Mouse (Mus musculus) monocyte, adult 59 days (primary cell): Measurements from ENCODE around the gene Olfr1157. TPM values are rescaled to one million over a fixed set of nuclear protein-coding genes. Genes with fewer than 3 reads are reported as not detected.

Experiments
- total RNA-seq, 2 experiments: library from RNA; stranded (reverse); gene quantifications; one replicate each; pipeline ENCODE4 v1.2.4; 2023

The Olfr1157 gene
- total RNA-seq, result not detected

DNA sequence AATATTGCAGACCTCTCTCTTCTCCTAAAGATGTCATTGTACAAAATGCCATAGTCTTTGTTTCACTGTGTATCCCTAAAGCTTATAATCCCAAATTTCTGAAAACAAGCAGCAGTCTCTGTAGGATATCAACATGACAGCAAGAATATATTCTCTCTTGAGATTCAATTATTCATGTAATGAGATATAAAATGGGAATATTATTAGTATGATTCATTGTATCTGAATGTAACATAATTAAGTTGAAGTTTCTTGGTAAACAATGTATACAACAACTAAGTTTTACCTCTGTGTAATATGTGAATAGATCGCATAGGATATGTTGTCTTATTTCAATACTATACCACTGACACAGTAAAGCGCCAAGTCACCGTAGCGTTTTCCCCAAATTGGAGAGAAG, at the start of gene Olfr1157:
Gene Olfr1157, minus strand, starts transcription at position 101 of the 400 bp plus-strand sequence.

DNA sequence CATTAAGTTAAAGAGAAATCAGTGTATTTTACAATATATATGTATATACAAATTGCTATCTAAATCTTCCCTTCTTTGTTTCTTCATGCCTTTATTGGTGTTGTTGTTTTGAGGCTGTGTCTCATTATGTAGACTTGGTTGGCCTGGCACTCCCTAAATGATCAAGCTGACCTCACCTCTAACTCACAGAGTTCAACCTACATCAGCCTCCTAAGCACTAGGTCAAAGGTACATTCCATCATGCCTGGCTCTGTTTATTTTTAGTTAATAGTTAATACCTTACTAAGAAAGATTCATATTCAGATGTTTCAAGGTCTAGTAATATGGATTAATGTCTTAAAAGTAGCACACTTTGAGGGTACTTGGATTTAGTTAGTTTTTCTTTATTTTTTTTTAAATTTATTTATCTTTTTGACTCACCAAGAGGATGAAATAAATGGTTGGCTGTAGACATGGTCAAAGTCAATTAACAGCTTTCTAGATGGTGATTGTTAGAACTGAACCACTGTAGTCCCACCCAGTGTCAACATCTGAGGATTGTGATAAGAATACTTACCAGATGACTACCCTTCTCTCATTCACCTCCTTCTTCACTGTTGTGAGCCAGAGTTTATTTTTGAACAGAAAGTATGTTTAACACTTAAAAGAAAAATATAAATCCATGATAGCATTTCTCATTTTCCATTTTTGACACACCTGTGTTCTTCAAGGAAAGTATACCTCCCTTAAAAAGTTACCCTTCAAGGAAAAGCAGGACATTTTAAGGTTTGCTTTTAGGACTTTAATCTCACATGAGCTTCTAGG, 39.6 kb upstream of the Olfr1157 start, which contains the start of gene Olfr1160:
Gene Olfr1160, minus strand, starts transcription at position 754 of the 804 bp plus-strand sequence.

DNA sequence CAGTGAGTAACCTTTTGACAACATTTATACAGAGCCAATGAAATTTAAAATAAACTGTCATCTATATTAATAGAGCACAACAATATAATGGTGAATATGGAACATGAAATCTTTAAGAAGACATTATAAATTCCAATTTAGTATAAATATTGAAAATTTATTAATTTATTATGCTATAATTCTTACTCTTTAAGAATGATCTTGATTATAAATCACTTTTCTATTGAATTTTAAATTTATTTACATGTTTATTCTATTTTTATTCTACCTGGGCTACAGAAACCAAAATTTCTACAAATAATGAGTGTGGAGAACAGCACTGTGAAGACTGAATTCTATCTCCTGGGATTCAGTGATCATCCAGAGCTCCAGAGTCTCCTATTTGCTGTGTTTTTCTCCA, 21.7 kb upstream of the Olfr1157 start, which contains the start of gene Olfr1158:
Gene Olfr1158, plus strand, starts transcription at position 301 of the 400 bp plus-strand sequence.

DNA sequence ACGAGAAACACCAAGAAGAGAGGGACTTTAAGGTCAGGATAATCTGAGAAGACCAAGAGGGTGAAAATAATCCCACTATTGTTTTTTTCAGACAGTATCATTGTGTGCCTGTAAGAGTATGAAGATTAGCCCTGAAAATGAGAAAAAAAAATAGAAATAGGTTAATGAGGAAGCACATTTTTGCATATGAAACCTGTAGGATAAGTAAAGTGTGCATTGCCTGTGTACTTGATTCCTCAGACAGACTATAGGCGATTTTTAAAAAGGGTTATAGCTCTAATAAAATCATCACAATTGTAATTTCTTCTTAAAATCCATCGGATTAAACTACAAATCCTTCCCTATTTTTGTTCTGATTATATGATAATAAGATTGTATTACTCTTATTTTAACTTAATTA, 6.5 kb upstream of the Olfr1157 start, which contains the start of gene Olfr74:
Gene Olfr74, minus strand, starts transcription at position 101 of the 400 bp plus-strand sequence.

DNA sequence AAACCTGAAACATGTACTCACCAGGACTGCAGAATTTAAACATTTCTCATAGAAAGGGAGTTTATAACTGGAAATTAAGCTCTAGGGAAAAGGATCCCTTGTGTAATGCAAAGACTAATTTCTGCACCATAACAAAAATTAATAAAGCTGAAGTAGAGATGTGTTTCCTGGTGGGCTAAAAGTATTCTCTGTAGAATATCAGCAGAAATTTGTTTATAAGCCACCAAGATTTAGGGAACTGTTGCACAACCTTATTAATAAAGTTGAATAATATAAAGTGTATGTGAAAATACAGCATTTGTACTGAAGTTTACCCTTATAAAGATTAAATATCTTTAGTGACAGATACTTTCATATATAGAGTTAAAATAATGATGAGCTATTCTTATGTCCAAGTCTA, 15.1 kb downstream of the Olfr1157 start, which contains the start of gene Olfr1156:
Gene Olfr1156, minus strand, starts transcription at position 101 of the 400 bp plus-strand sequence.

DNA sequence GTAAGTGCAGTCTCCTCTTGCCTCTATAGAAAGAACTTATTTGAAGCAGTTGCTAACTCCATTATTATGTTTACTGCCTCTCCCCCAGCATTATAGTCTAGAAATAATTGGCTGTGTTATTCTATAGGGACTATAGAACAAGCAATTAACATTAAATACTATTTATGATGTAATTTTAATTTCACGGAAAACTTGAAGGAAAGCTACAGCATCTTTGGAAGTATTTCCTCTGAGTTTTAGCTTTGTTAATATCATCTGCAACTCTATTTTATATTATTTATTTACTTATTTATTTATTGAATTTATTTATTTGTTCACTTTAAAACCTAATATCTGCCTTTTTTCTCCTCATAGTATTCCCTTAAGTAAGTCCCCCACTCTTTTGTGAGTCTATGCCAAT, 23.1 kb downstream of the Olfr1157 start, which contains the start of gene Olfr1155:
Gene Olfr1155, minus strand, starts transcription at position 101 of the 400 bp plus-strand sequence.

Other genes starting within 250 kb of the Olfr1157 start
- gene Olfr1138, start 228.3 kb downstream of the Olfr1157 start, total RNA-seq, result not detected
- gene Olfr1140, start 224.5 kb downstream of the Olfr1157 start, total RNA-seq, result not detected
- not detected for gene Olfr1141, start 214.3 kb downstream of the Olfr1157 start, total RNA-seq
- gene Olfr152, start 188.8 kb downstream of the Olfr1157 start, total RNA-seq, result not detected
- not detected for gene Olfr1143, start 167.7 kb downstream of the Olfr1157 start, total RNA-seq
- not detected for gene Olfr1145, start 158.5 kb downstream of the Olfr1157 start, total RNA-seq
- not detected for gene Olfr1148, start 137.8 kb downstream of the Olfr1157 start, total RNA-seq
- gene Olfr1150-ps1, start 124.3 kb downstream of the Olfr1157 start, total RNA-seq, result not detected
- not detected for gene Olfr1151, start 112.4 kb downstream of the Olfr1157 start, total RNA-seq
- not detected for gene Olfr1152, start 101.8 kb downstream of the Olfr1157 start, total RNA-seq
- not detected for gene Olfr1153, start 73.3 kb downstream of the Olfr1157 start, total RNA-seq
- not detected for gene Olfr1154, start 63.1 kb downstream of the Olfr1157 start, total RNA-seq
- gene Olfr1155, start 23.2 kb downstream of the Olfr1157 start, total RNA-seq, result not detected
- not detected for gene Olfr1156, start 15.2 kb downstream of the Olfr1157 start, total RNA-seq
- gene Olfr74, start 6.4 kb upstream of the Olfr1157 start, total RNA-seq, result not detected
- gene Olfr1158, start 21.8 kb upstream of the Olfr1157 start, total RNA-seq, result not detected
- gene Olfr1160, start 40.0 kb upstream of the Olfr1157 start, total RNA-seq, result not detected
- gene Olfr1161, start 54.5 kb upstream of the Olfr1157 start, total RNA-seq, result not detected
- gene Olfr73, start 69.4 kb upstream of the Olfr1157 start, total RNA-seq, result not detected
- not detected for gene Olfr1162, start 82.8 kb upstream of the Olfr1157 start, total RNA-seq
- not detected for gene Olfr1163, start 103.5 kb upstream of the Olfr1157 start, total RNA-seq
- not detected for gene Olfr1164, start 125.7 kb upstream of the Olfr1157 start, total RNA-seq
- not detected for gene Olfr1166, start 160.0 kb upstream of the Olfr1157 start, total RNA-seq
- not detected for gene Olfr1167, start 186.9 kb upstream of the Olfr1157 start, total RNA-seq
- not detected for gene Olfr1168, start 213.6 kb upstream of the Olfr1157 start, total RNA-seq